Mouse (Mus musculus): ENCODE measurements around the gene Btf3. TPM values are rescaled to one million over a fixed set of nuclear protein-coding genes. Genes with fewer than 3 reads are reported as not detected.

Gene Btf3
- polyA plus RNA-seq, 1 experiment from 2014 or later: 399 TPM

GRCm38 (mm10) chr13:98325034-98325433, 8.2 kb upstream of the Btf3 start:
- Histone ChIP-seq H3K4me3 (no peak overlapping the region), H3K4me1 (replicated peaks) (no peaks in the 10 kb centered on the region), H3K9ac (no peak overlapping the region), H3K4me2 (no peak overlapping the region), H3K27ac (no peak overlapping the region), H3K36me3 (no peaks in the 10 kb centered on the region), H3K9me3 (replicated peaks) (no peaks in the 10 kb centered on the region), H3K27me3 (no peaks in the 10 kb centered on the region)
- ATAC-seq (replicated peaks; ENCODE audit: insufficient number of reproducible peaks, insufficient read depth, low FRiP score, low read depth): no peak
- WGBS: 77% methylated on average over 11 of the region's 11 CpGs

GRCm38 (mm10) chr13:98317911-98318310, 1.1 kb upstream of the Btf3 start:
- H3K4me1 ChIP-seq (replicated peaks): peaks cover 13% of the 10 kb centered on the region
- no peak overlapping the region for H3K9ac ChIP-seq
- H3K9me3 ChIP-seq (replicated peaks): no peaks in the 10 kb centered on the region
- H3K4me3 ChIP-seq: no peak overlapping the region; the same call in 1 of the 2 replicates
- H3K36me3 ChIP-seq: peaks cover 1% of the 10 kb centered on the region; the same call in 1 of the 2 replicates
- 84% methylated on average over 6 of the region's 6 CpGs for WGBS
- no peak for ATAC-seq (replicated peaks; ENCODE audit: insufficient number of reproducible peaks, insufficient read depth, low FRiP score, low read depth)
- H3K4me2 ChIP-seq: peak overlapping the region; percentile 77; the same call in 1 of the 2 replicates
- no peak overlapping the region for H3K27ac ChIP-seq
- H3K27me3 ChIP-seq: no peaks in the 10 kb centered on the region

GRCm38 (mm10) chr13:98317246-98317677, 456 bp upstream of the Btf3 start:
- Histone ChIP-seq H3K36me3 (peaks cover 6% of the 10 kb centered on the region), H3K27me3 (no peaks in the 10 kb centered on the region), H3K9me3 (replicated peaks) (no peaks in the 10 kb centered on the region), H3K9ac (peak overlapping the region; percentile 99), H3K4me1 (replicated peaks) (peaks cover 13% of the 10 kb centered on the region), H3K27ac (peak overlapping the region; percentile 92), H3K4me2 (peak overlapping the region; percentile 77), H3K4me3 (peak overlapping the region; percentile 97)
- 3% methylated on average over 16 of the region's 16 CpGs for WGBS
- ATAC-seq (replicated peaks; ENCODE audit: insufficient number of reproducible peaks, insufficient read depth, low FRiP score, low read depth): no peak

DNA sequence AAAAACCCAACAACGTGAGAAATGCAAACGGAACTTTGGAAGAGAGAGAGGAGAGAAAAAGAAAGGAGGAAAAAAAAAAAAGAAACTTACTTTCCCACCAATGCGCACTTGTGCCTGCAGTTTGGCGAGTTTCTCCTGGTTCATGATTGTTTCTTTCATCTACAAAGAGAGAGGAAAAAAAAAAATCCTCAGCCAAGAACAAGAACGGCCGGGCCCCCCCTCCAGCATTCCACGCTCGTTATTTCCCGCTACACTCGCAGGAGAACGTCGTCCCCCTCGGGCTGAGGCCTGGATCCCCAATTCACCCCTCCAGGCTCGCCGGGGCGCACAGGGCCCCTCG, 696 bp downstream of the Btf3 start:
- H3K36me3 ChIP-seq: peaks cover 17% of the 10 kb centered on the region
- peaks cover 13% of the 10 kb centered on the region for H3K4me1 ChIP-seq (replicated peaks)
- peak overlapping the region; percentile 92 for H3K27ac ChIP-seq
- H3K4me3 ChIP-seq: peak overlapping the region; percentile 97
- H3K9me3 ChIP-seq (replicated peaks): no peaks in the 10 kb centered on the region
- no peak for ATAC-seq (replicated peaks; ENCODE audit: insufficient number of reproducible peaks, insufficient read depth, low FRiP score, low read depth)
- WGBS: 1% methylated on average over 17 of the region's 17 CpGs
- no peaks in the 10 kb centered on the region for H3K27me3 ChIP-seq
- peak overlapping the region; percentile 68 for H3K4me2 ChIP-seq
- H3K9ac ChIP-seq: peak overlapping the region; percentile 99

GRCm38 (mm10) chr13:98315124-98315523, 1.7 kb downstream of the Btf3 start:
- peaks cover 27% of the 10 kb centered on the region for H3K36me3 ChIP-seq
- 61% methylated on average over 4 of the region's 4 CpGs for WGBS
- no peaks in the 10 kb centered on the region for H3K9me3 ChIP-seq (replicated peaks)
- H3K4me2 ChIP-seq: peak overlapping the region; percentile 68
- H3K4me1 ChIP-seq (replicated peaks): peaks cover 13% of the 10 kb centered on the region
- no peaks in the 10 kb centered on the region for H3K27me3 ChIP-seq
- H3K27ac ChIP-seq: no peak overlapping the region
- 0 out of 2 replicates have a peak overlapping the region, but pooled peaks have one; percentile 8 for H3K4me3 ChIP-seq
- no peak overlapping the region for H3K9ac ChIP-seq
- ATAC-seq (replicated peaks; ENCODE audit: insufficient number of reproducible peaks, insufficient read depth, low FRiP score, low read depth): no peak

DNA sequence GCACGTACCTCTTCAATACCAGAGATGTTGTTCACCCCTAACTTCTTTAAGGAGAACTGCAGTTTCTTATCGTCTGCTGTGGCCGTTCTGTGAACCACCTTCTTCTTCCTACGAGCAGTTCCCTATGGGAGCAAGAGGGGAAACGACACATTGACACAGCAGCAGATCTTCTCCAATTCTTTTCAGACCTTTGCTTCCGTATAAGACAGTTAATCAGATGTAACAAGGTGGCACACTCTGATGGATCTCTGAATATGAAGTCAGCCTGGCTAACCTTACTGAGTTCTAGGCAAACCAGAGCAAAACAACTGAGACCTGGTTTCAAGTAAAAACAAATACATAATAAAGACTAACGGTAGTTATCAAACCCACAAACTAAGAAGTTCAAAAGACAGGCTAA, 3.2 kb downstream of the Btf3 start:
- Histone ChIP-seq H3K4me3 (no peak overlapping the region), H3K27me3 (no peaks in the 10 kb centered on the region), H3K36me3 (peaks cover 40% of the 10 kb centered on the region), H3K4me1 (replicated peaks) (peaks cover 13% of the 10 kb centered on the region), H3K4me2 (no peak overlapping the region), H3K9ac (no peak overlapping the region), H3K27ac (no peak overlapping the region), H3K9me3 (replicated peaks) (no peaks in the 10 kb centered on the region)
- no peak for ATAC-seq (replicated peaks; ENCODE audit: insufficient number of reproducible peaks, insufficient read depth, low FRiP score, low read depth)
- 74% methylated on average over 7 of the region's 7 CpGs for WGBS

GRCm38 (mm10) chr13:98311597-98311996, 5.2 kb downstream of the Btf3 start:
- ATAC-seq (replicated peaks; ENCODE audit: insufficient number of reproducible peaks, insufficient read depth, low FRiP score, low read depth): no peak
- H3K9me3 ChIP-seq (replicated peaks): no peaks in the 10 kb centered on the region
- H3K4me2 ChIP-seq: no peak overlapping the region
- peaks cover 17% of the 10 kb centered on the region for H3K4me1 ChIP-seq (replicated peaks)
- no peak overlapping the region for H3K27ac ChIP-seq
- no peak overlapping the region for H3K4me3 ChIP-seq
- H3K27me3 ChIP-seq: no peaks in the 10 kb centered on the region
- H3K36me3 ChIP-seq: peaks cover 46% of the 10 kb centered on the region
- no peak overlapping the region for H3K9ac ChIP-seq
- WGBS: 93% methylated on average over 5 of the region's 5 CpGs

DNA sequence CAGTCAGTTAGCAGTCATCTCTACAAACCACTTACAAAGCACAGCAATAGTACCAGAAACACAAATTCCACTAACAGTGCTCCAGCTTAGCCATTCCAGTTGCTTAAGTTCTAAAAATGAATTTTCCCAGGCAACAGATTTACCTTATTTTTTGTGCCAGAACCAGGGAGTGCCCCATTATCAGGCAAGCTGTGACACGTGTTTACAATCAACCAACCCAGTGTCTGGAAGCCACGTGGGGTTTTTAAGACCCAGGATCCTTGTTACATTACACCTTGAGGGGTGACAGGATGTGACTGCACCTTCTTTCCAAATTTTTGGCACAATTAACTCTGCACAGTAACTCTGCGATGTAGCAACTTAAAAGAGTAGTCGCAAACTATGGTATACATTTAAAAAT, 8.1 kb downstream of the Btf3 start:
- Histone ChIP-seq H3K4me2 (no peak overlapping the region), H3K4me1 (replicated peaks) (peaks cover 10% of the 10 kb centered on the region), H3K27ac (no peak overlapping the region), H3K4me3 (no peak overlapping the region), H3K9me3 (replicated peaks) (no peaks in the 10 kb centered on the region), H3K27me3 (no peaks in the 10 kb centered on the region), H3K36me3 (peaks cover 46% of the 10 kb centered on the region), H3K9ac (no peak overlapping the region)
- ATAC-seq (replicated peaks; ENCODE audit: insufficient number of reproducible peaks, insufficient read depth, low FRiP score, low read depth): no peak
- WGBS: 74% methylated on average over 4 of the region's 4 CpGs

- no peak overlapping the region for H3K27ac ChIP-seq
- no peaks in the 10 kb centered on the region for H3K27me3 ChIP-seq
- peaks cover 46% of the 10 kb centered on the region for H3K36me3 ChIP-seq
- no peak overlapping the region for H3K9ac ChIP-seq
- no peaks in the 10 kb centered on the region for H3K9me3 ChIP-seq (replicated peaks)
- H3K4me2 ChIP-seq: no peak overlapping the region
- WGBS: 82% methylated on average over 5 of the region's 5 CpGs
- H3K4me1 ChIP-seq (replicated peaks): peaks cover 10% of the 10 kb centered on the region
- ATAC-seq (replicated peaks; ENCODE audit: insufficient number of reproducible peaks, insufficient read depth, low FRiP score, low read depth): no peak
- no peak overlapping the region for H3K4me3 ChIP-seq
Observed at GRCm38 (mm10) chr13:98308004-98308403, 8.8 kb downstream of the Btf3 start.

GRCm38 (mm10) chr13:98306852-98307475, 9.8 kb downstream of the Btf3 start:
- H3K27ac ChIP-seq: no peak overlapping the region
- H3K4me1 ChIP-seq (replicated peaks): peaks cover 10% of the 10 kb centered on the region
- ATAC-seq (replicated peaks; ENCODE audit: insufficient number of reproducible peaks, insufficient read depth, low FRiP score, low read depth): no peak
- peaks cover 37% of the 10 kb centered on the region for H3K36me3 ChIP-seq
- H3K9me3 ChIP-seq (replicated peaks): no peaks in the 10 kb centered on the region
- 28% methylated on average over 14 of the region's 14 CpGs for WGBS
- no peak overlapping the region; the same call in 1 of the 2 replicates for H3K4me2 ChIP-seq
- H3K27me3 ChIP-seq: no peaks in the 10 kb centered on the region
- H3K9ac ChIP-seq: no peak overlapping the region
- H3K4me3 ChIP-seq: no peak overlapping the region

DNA sequence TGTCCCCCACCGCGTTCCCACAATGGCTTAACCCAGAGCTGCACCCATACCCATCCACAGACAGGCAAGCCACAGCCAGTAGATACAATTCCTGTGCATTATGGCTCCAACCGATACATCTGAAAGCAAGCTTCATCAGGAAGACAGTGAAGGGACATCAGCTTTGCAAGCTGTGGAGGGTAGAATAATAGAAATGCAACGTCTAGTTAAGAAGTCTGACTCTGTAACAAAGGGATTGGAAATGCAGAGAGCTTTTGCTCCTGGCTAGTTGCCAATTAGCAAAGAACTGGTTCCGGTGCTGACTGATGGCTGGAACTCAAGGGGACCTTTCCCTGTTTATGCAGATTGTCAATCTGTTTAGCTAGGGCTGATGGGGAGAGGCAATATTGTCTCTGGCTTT, 10.4 kb downstream of the Btf3 start:
- Histone ChIP-seq H3K36me3 (peaks cover 31% of the 10 kb centered on the region), H3K4me2 (no peak overlapping the region), H3K4me3 (no peak overlapping the region), H3K27ac (no peak overlapping the region), H3K4me1 (replicated peaks) (peaks cover 10% of the 10 kb centered on the region), H3K27me3 (no peaks in the 10 kb centered on the region), H3K9ac (no peak overlapping the region), H3K9me3 (replicated peaks) (no peaks in the 10 kb centered on the region)
- no peak for ATAC-seq (replicated peaks; ENCODE audit: insufficient number of reproducible peaks, insufficient read depth, low FRiP score, low read depth)
- WGBS: 32% methylated on average over 5 of the region's 5 CpGs

- H3K9me3 ChIP-seq (replicated peaks): no peaks in the 10 kb centered on the region
- no peak overlapping the region for H3K27ac ChIP-seq
- H3K4me3 ChIP-seq: no peak overlapping the region
- H3K27me3 ChIP-seq: no peaks in the 10 kb centered on the region
- WGBS: 87% methylated on average over 9 of the region's 9 CpGs
- H3K4me1 ChIP-seq (replicated peaks): peaks cover 10% of the 10 kb centered on the region
- H3K36me3 ChIP-seq: peaks cover 20% of the 10 kb centered on the region
- H3K9ac ChIP-seq: no peak overlapping the region
- no peak for ATAC-seq (replicated peaks; ENCODE audit: insufficient number of reproducible peaks, insufficient read depth, low FRiP score, low read depth)
- no peak overlapping the region for H3K4me2 ChIP-seq
Observed at GRCm38 (mm10) chr13:98305257-98305656, 11.5 kb downstream of the Btf3 start.
